Mouse (Mus musculus) limb, embryonic 13.5 days (tissue): ENCODE results near the gene Stac2. TPM values are rescaled to one million over a fixed set of nuclear protein-coding genes. Genes with fewer than 3 reads are reported as not detected.

Source experiments
- ATAC-seq: fragments of 200-750 bp; cut with Nextera tagmentation; 2 replicates; pipeline ENCODE4 v1.8.0; 2017; ENCODE audit warnings: low read depth, moderate number of reproducible peaks, moderate TSS enrichment; ENCODE audit not compliant: low FRiP score
- H3K27ac ChIP-seq: fragments of 300-500 bp; sonication (generic); 2 replicates; pipeline ENCODE4 v1.5.1; 2015; ENCODE audit warnings: inconsistent platforms, mild to moderate bottlenecking, moderate library complexity
- H3K27me3 ChIP-seq: fragments of 300-500 bp; sonication (generic); 2 replicates; pipeline ENCODE4 v1.6.1; 2015; ENCODE audit warnings: mild to moderate bottlenecking, inconsistent platforms
- H3K36me3 ChIP-seq: fragments of 300-500 bp; sonication (generic); 2 replicates; pipeline ENCODE4 v1.6.1; 2015; ENCODE audit warnings: inconsistent platforms, mild to moderate bottlenecking, moderate library complexity
- H3K4me1 ChIP-seq: fragments of 300-500 bp; sonication (generic); 2 replicates; pipeline ENCODE4 v1.6.1; 2015; ENCODE audit warnings: inconsistent platforms
- H3K4me2 ChIP-seq: fragments of 300-500 bp; sonication (generic); replicated peaks from 2 replicates; pipeline ENCODE4 v1.6.1; 2015; ENCODE audit warnings: inconsistent platforms, mild to moderate bottlenecking, moderate library complexity
- H3K4me3 ChIP-seq: fragments of 300-500 bp; sonication (generic); 2 replicates; pipeline ENCODE4 v1.5.1; 2015; ENCODE audit warnings: moderate library complexity, mild to moderate bottlenecking, inconsistent platforms
- H3K9ac ChIP-seq: fragments of 300-500 bp; sonication (generic); 2 replicates; pipeline ENCODE4 v1.6.1; 2015; ENCODE audit warnings: mild to moderate bottlenecking, inconsistent platforms
- H3K9me3 ChIP-seq: fragments of 300-500 bp; sonication (generic); 2 replicates; pipeline ENCODE4 v1.6.1; 2016; ENCODE audit warnings: inconsistent platforms
- WGBS: fragments of 180-500 bp; shearing (Covaris S2); methylation state at CpG from one replicate; pipeline ENCODE4 v1.1.7; 2015; 5-methylcytosine and 5-hydroxymethylcytosine counted together
- polyA plus RNA-seq: library from polyadenylated mRNA; unstranded; fragments of >200 nt; fragmentation: Nextera tagmentation; extraction: Ambion mirVana; gene quantifications from 2 replicates; pipeline ENCODE4 v1.2.1, GENCODE M21; 2015

Gene Stac2
- 0.74 and 1.1 TPM in 2 replicates for polyA plus RNA-seq

- Histone ChIP-seq H3K4me3 (peak within 1 kb of the TSS; percentile 51), H3K36me3 (no peaks in the 10 kb centered on the region), H3K9me3 (no peaks in the 10 kb centered on the region), H3K4me1 (peaks cover 20% of the 10 kb centered on the region), H3K9ac (peak within 1 kb of the TSS; percentile 67), H3K27me3 (peaks cover 76% of the 10 kb centered on the region), H3K27ac (no peak within 1 kb of the TSS), H3K4me2 (peak within 1 kb of the TSS; percentile 81)
- 2% methylated on average over 42 of the region's 48 CpGs for WGBS
- ATAC-seq, result peak; percentile 91
Observed at GRCm38 (mm10) chr11:98052989-98053834, at the start of gene Stac2. Gene Stac2 (minus strand): TSS chr11:98053462.

- H3K9me3 ChIP-seq, result no peaks in the 10 kb centered on the region
- H3K27me3 ChIP-seq, result no peaks in the 10 kb centered on the region
- no peak overlapping the region for H3K27ac ChIP-seq
- H3K36me3 ChIP-seq, result peaks cover 87% of the 10 kb centered on the region
- 90% methylated on average over 3 of the region's 3 CpGs for WGBS
- ATAC-seq, result no peak
- no peak overlapping the region for H3K4me2 ChIP-seq
- H3K9ac ChIP-seq, result no peak overlapping the region
- H3K4me1 ChIP-seq, result no peaks in the 10 kb centered on the region
- no peak overlapping the region for H3K4me3 ChIP-seq
Observed at GRCm38 (mm10) chr11:98101332-98101731, 48.1 kb upstream of the Stac2 start.

- Histone ChIP-seq H3K9me3 (no peaks in the 10 kb centered on the region), H3K4me2 (no peak overlapping the region), H3K9ac (no peak overlapping the region), H3K36me3 (peaks cover 74% of the 10 kb centered on the region), H3K27ac (no peak overlapping the region), H3K4me3 (no peak overlapping the region), H3K4me1 (no peaks in the 10 kb centered on the region), H3K27me3 (no peaks in the 10 kb centered on the region)
- 91% methylated on average over 9 of the region's 9 CpGs for WGBS
- ATAC-seq, result no peak
Observed at GRCm38 (mm10) chr11:98090583-98090982, 37.3 kb upstream of the Stac2 start.

- peak; percentile 24; the same call in 1 of the 2 replicates for ATAC-seq
- Histone ChIP-seq H3K36me3 (peaks cover 67% of the 10 kb centered on the region), H3K9me3 (no peaks in the 10 kb centered on the region), H3K27me3 (no peaks in the 10 kb centered on the region), H3K9ac (no peak overlapping the region), H3K27ac (no peak overlapping the region), H3K4me2 (no peak overlapping the region), H3K4me3 (no peak overlapping the region), H3K4me1 (no peaks in the 10 kb centered on the region)
- WGBS, result 46% methylated on average over 7 of the region's 7 CpGs
Observed at GRCm38 (mm10) chr11:98088224-98088623, 35.0 kb upstream of the Stac2 start.

DNA sequence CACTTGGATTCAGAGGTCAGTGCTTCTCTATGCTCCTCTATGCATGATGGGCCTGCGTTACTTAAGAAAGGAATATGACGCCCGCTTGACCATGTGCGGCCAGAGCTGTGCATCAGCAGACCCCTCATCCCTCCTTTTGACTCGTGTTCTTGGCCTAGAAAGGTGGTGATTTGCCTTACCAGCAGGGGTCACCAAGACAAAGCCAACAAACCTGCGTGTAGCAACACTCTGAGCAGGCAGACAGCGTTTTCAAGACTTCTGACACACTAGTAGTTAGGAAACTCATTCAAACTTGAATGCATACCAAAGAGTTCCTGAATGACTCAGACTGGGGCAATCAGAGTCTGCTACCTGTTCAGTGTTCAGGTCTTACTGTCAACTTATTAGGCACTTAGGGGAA is 33.3 kb upstream of the Stac2 start:
- no peak for ATAC-seq
- Histone ChIP-seq H3K27me3 (no peaks in the 10 kb centered on the region), H3K27ac (no peak overlapping the region), H3K9me3 (no peaks in the 10 kb centered on the region), H3K4me2 (no peak overlapping the region), H3K4me3 (no peak overlapping the region), H3K36me3 (peaks cover 62% of the 10 kb centered on the region), H3K4me1 (no peaks in the 10 kb centered on the region), H3K9ac (no peak overlapping the region)
- WGBS, result 73% methylated on average over 7 of the region's 7 CpGs

GRCm38 (mm10) chr11:98086141-98086540 is 32.9 kb upstream of the Stac2 start:
- Histone ChIP-seq H3K4me2 (no peak overlapping the region), H3K27ac (no peak overlapping the region), H3K36me3 (peaks cover 60% of the 10 kb centered on the region), H3K27me3 (no peaks in the 10 kb centered on the region), H3K9me3 (no peaks in the 10 kb centered on the region), H3K4me1 (no peaks in the 10 kb centered on the region), H3K9ac (no peak overlapping the region), H3K4me3 (no peak overlapping the region)
- no peak for ATAC-seq
- 92% methylated on average over 9 of the region's 9 CpGs for WGBS

DNA sequence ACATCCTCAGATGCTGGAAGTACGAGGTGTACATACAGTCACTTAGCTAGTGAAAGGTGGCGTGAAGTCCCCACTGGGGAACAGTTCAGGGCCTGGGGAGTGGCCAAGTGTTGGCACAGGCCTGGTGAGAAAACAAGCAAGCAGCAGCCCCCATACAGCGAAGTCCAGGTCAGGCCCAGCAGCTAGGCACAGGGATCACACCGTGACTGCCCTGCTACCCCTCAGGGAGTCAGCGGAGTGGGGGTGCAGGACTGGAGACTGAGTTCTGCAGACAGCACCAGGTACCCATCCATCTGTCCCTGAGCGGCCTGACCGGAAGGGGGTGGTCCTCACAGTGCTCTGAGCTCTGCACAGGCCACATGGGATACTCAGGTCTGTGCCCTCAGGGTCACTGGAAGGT is 29.5 kb upstream of the Stac2 start:
- Histone ChIP-seq H3K4me2 (no peak overlapping the region), H3K36me3 (peaks cover 34% of the 10 kb centered on the region), H3K27me3 (no peaks in the 10 kb centered on the region), H3K27ac (no peak overlapping the region), H3K4me3 (no peak overlapping the region), H3K9ac (no peak overlapping the region), H3K9me3 (no peaks in the 10 kb centered on the region), H3K4me1 (no peaks in the 10 kb centered on the region)
- WGBS, result 80% methylated on average over 7 of the region's 7 CpGs
- ATAC-seq, result no peak

GRCm38 (mm10) chr11:98080450-98080849 is 27.2 kb upstream of the Stac2 start:
- ATAC-seq, result no peak
- no peak overlapping the region for H3K27ac ChIP-seq
- WGBS, result 84% methylated on average over 6 of the region's 6 CpGs
- no peaks in the 10 kb centered on the region for H3K27me3 ChIP-seq
- H3K4me1 ChIP-seq, result no peaks in the 10 kb centered on the region
- no peaks in the 10 kb centered on the region for H3K9me3 ChIP-seq
- H3K4me2 ChIP-seq, result no peak overlapping the region
- no peak overlapping the region for H3K9ac ChIP-seq
- no peak overlapping the region for H3K4me3 ChIP-seq
- peaks cover 14% of the 10 kb centered on the region for H3K36me3 ChIP-seq

DNA sequence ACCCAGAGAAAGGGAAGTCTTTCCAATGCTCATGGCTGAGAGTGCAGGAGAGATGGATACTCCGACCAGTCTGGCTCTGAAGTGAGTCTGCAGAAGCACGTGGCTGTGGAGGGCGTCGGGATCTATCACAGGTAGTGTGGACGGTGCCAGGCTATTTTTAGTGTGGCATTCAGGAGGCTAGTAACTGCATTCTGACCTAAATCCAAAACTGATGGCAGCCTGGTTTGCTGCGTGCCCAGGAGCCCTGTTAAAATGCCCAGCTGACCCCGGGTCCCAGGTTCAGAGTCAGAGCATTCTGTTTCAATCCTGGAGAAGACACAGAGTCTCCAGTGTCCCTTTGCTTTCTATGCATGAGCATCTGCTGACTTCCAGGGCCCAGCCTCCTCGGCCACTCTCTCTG is 23.8 kb upstream of the Stac2 start:
- Histone ChIP-seq H3K4me1 (peaks cover 2% of the 10 kb centered on the region; the same call in 1 of the 2 replicates), H3K27me3 (no peaks in the 10 kb centered on the region), H3K36me3 (peaks cover 7% of the 10 kb centered on the region), H3K4me2 (no peak overlapping the region), H3K9ac (no peak overlapping the region), H3K27ac (no peak overlapping the region), H3K9me3 (no peaks in the 10 kb centered on the region), H3K4me3 (no peak overlapping the region)
- no peak for ATAC-seq
- WGBS, result 80% methylated on average over 8 of the region's 8 CpGs

- no peak; the same call in 1 of the 2 replicates for ATAC-seq
- 0 out of 2 replicates have a peak overlapping the region, but pooled peaks have one; percentile 36 for H3K9ac ChIP-seq
- no peaks in the 10 kb centered on the region for H3K36me3 ChIP-seq
- 25% methylated on average over 13 of the region's 13 CpGs for WGBS
- H3K27ac ChIP-seq, result no peak overlapping the region
- H3K4me3 ChIP-seq, result no peak overlapping the region
- H3K4me1 ChIP-seq, result peaks cover 2% of the 10 kb centered on the region; the same call in 1 of the 2 replicates
- H3K4me2 ChIP-seq, result peak overlapping the region; percentile 41; the same call in 1 of the 2 replicates
- no peaks in the 10 kb centered on the region for H3K9me3 ChIP-seq
- H3K27me3 ChIP-seq, result no peaks in the 10 kb centered on the region
Observed at GRCm38 (mm10) chr11:98075195-98075808, 22.0 kb upstream of the Stac2 start.

DNA sequence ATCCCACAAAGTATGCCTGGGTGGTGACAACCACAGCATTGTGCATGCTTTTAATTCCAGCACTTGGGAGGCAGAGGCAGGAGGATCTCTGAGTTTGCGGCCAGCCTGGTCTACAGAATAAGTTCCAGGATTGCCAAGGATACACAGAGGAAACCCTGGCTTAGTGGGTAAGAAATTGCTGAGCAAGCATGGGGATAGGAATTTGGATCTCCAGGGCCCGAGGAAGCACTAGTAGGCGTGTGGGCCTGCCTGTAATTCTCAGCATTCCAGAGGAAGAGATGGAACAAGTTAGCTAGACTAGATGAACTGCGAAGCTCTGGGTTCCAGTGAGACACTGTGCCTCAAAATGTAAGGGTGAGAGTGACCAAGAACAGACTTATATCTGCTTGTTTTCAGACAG is 20.2 kb upstream of the Stac2 start:
- ATAC-seq, result no peak

GRCm38 (mm10) chr11:98067255-98067654 is 14.0 kb upstream of the Stac2 start:
- no peak for ATAC-seq
- no peaks in the 10 kb centered on the region for H3K27me3 ChIP-seq
- 0 out of 2 replicates have a peak, but pooled peaks cover 8% of the 10 kb centered on the region for H3K4me1 ChIP-seq
- H3K9me3 ChIP-seq, result peaks cover 10% of the 10 kb centered on the region; the same call in 1 of the 2 replicates
- no peaks in the 10 kb centered on the region for H3K36me3 ChIP-seq
- no peak overlapping the region for H3K4me2 ChIP-seq
- WGBS, result 92% methylated on average over 21 of the region's 21 CpGs
- no peak overlapping the region for H3K9ac ChIP-seq
- H3K27ac ChIP-seq, result no peak overlapping the region
- no peak overlapping the region for H3K4me3 ChIP-seq

More for the DNA sequence above, 20.2 kb upstream of the Stac2 start:
- H3K27ac ChIP-seq, result no peak overlapping the region
- H3K36me3 ChIP-seq, result no peaks in the 10 kb centered on the region
- H3K9ac ChIP-seq, result no peak overlapping the region
- WGBS, result 89% methylated on average over 4 of the region's 4 CpGs
- H3K9me3 ChIP-seq, result no peaks in the 10 kb centered on the region
- H3K27me3 ChIP-seq, result no peaks in the 10 kb centered on the region
- no peak overlapping the region for H3K4me3 ChIP-seq
- no peak overlapping the region for H3K4me2 ChIP-seq
- peaks cover 2% of the 10 kb centered on the region; the same call in 1 of the 2 replicates for H3K4me1 ChIP-seq
